Mouse (Mus musculus) c-Kit-positive CD71-positive TER-119-positive erythroid progenitor cells, embryonic 14.5 days (primary cell): ENCODE data around the gene Kcnq1.
A peak's percentile ranks its signal among the peaks of the same experiment; 100 is the strongest.

Source experiments
- DNase-seq: peaks from one replicate; pipeline ENCODE4 v3.0.0-alpha.2; 2013; ENCODE audit warnings: low spot score

Kcnq1 gene

DNA sequence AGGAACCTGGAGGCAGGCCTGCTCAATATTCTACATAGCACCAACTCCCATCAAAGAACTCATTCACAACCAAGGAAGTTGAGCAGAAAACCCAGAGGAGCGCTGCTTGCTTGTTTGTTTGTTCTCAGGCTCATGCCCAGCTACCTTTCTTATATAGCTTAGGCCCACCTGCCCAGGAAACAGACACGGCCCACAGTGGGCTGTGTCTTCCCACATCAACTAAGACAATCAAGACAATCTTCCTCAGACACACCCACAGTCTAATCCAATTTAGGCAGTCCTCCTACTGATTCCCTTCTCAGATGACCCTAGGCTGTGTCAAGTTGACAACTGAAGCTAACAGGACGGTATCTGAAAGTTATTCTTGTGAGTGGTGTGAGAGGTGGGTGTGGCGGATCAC, at the start of gene Kcnq1:
TSS of gene Kcnq1 (plus strand) at position 301 of the 400 bp plus-strand sequence.
- no peak for DNase-seq

- no peak for DNase-seq
Observed at GRCm38 (mm10) chr7:143057023-143057422, 49.1 kb upstream of the Kcnq1 start.

DNA sequence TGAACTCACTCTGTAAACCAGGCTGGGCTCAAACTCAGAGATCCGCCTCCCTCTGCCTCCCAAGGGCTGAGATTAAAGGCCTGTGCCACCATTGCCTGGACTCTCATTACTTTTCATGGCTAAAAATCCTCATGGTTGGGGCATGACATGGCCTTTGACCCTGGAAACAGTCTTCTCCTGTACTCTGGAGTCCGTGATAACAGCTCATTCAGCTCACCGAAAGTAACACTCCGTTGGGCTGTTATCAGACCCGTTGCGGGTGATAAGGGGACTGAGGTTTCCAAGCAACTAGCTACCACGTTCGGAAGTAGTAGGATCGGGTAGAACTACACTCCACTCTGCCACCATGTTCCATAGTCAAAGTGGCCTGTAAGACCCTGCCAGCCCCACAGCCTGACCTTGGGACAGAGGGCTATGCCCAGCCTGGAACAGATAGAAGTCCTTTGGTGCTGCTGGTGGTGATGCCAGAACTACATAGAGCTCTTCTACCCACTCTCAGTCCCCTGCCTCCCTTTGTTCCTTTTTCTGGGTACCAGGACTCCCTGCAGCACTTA, 48.4 kb upstream of the Kcnq1 start:
- peak; percentile 69 for DNase-seq

GRCm38 (mm10) chr7:143058221-143058697, 47.9 kb upstream of the Kcnq1 start:
- DNase-seq: no peak

- no peak for DNase-seq
Observed at GRCm38 (mm10) chr7:143059202-143059870, 46.8 kb upstream of the Kcnq1 start.

- no peak for DNase-seq
Observed at GRCm38 (mm10) chr7:143062704-143063103, 43.5 kb upstream of the Kcnq1 start.

DNA sequence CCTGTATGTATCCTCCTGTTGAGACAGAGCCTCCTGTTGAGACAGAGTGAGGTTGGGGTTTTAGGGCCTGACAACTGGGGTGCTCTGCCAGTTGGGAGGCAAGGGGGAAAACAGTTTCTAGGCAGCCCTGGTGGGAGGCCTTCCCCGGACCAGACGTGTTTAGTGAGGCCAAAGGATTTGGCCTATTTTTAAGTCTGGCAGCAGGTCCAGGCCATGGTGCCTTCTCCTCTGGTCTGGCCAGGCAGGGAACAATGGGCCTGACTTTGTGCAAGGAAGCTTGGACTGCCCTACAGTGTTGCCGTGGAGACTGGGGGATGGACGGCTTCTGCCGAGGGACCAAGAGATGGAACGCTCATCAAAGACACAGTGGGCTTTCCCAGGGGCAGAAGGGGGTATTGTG, 41.9 kb upstream of the Kcnq1 start:
- DNase-seq: no peak

GRCm38 (mm10) chr7:143065692-143066091, 40.5 kb upstream of the Kcnq1 start:
- DNase-seq: no peak

DNA sequence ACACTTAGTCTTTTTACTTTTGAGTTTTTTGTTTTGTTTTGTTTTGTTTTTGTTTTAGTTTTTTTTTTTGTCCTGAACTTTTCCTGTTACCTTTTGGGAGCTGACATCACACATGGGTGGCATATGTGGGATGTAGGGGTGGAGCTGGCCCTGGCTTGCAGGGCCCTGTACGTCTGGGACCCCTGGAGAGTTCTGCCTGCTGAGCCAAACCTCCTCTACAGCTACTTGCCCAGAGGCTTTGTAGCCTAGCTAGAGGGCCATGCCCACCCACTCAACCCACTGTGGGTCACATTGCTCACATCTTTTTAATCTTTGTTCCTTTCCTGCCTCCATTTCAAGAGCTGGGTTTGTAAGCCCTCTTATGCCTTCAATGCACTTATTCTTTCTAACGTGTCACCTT, 38.7 kb upstream of the Kcnq1 start:
- no peak for DNase-seq

GRCm38 (mm10) chr7:143067897-143068296, 38.3 kb upstream of the Kcnq1 start:
- DNase-seq: no peak

GRCm38 (mm10) chr7:143068316-143068881, 37.8 kb upstream of the Kcnq1 start:
- DNase-seq: no peak

- DNase-seq: peak; percentile 99
Observed at GRCm38 (mm10) chr7:143068882-143069591, 37.1 kb upstream of the Kcnq1 start, which contains the start of gene Tssc4. Gene Tssc4 (plus strand): TSS chr7:143069249.

- DNase-seq: no peak
Observed at GRCm38 (mm10) chr7:143069751-143070400, 36.3 kb upstream of the Kcnq1 start.

GRCm38 (mm10) chr7:143070506-143071070, 35.6 kb upstream of the Kcnq1 start:
- DNase-seq: no peak

DNA sequence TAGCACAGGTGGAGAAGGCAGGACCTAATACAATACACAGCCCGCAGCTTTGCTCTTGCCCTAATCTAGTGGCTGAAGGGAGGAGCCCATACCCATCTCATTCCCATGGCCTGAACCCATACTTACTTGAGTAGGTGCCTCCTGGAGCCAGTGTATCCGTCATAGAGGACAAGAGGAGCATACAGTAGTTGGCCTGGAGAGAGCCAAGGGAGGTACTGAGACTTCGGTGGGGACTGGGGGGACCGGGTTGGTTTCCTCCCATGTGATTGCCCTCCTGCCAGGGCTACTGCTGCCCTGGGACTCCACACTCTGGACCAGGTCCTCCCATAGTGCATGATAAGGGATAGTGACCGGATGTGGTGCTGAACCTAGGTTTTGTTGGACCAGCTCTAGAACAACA, 33.6 kb upstream of the Kcnq1 start:
- DNase-seq: no peak

DNA sequence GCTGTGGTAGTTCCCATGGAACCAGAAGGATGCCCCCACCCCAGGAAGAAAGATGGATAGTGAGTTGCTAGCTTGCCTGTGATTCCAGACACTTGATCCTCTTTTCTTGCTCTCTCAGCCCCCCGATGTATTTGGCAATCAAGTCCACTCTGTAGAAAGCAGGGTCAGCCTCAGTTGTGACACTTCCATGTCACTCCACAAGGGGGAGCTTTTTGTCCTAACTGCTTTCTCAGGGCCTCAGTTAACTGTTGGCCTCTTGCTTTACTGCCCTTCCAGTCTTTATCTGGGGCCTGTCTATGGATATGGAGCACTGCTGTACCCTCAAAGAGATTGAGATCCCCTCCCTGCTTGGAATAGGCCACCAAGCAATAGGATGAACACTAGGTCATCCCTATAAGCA, 33.1 kb upstream of the Kcnq1 start:
- peak; percentile 59 for DNase-seq

- DNase-seq: no peak
Observed at GRCm38 (mm10) chr7:143075394-143075793, 30.8 kb upstream of the Kcnq1 start.

- no peak for DNase-seq
Observed at GRCm38 (mm10) chr7:143077351-143077750, 28.8 kb upstream of the Kcnq1 start.

- no peak for DNase-seq
Observed at GRCm38 (mm10) chr7:143082024-143082423, 24.1 kb upstream of the Kcnq1 start.

DNA sequence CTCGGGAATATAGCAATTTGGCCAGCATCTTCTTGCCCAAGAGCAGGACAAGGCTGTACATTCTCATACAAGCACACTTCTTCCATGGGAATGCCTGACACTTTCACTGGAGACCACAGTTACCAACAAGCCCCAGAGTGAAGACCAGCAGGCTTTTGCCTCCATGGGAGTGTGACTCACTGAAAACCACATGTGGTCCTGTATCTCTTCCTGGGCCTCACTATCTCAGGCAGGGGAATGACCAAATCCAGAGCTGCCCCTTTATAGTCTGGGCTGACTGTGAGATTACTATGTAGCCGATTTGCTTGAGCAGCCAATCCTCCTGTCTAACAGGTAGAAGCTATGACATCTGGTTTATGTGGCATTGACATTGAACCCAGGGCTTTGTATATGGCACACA, 22.5 kb upstream of the Kcnq1 start:
- DNase-seq: no peak

DNA sequence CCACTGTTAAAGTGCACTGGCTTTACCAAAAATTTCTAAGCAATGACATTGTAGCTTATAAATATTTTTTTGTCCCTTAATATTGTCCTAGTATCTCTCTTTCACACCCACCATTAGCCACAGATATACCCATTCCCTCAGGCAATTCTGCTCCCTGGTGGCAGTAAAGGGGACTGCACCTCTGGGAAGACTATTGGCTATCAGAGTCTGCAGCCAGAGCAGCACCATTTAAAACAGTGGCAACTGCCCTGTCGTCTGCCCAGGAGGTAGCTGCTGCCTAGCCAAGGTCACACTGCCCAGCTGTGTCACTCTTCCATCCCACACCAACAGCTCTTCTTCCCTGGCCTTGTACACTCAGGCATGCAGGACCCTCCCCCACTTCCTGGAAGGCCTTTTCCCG, 19.8 kb upstream of the Kcnq1 start:
- DNase-seq: peak; percentile 66

- DNase-seq: no peak
Observed at GRCm38 (mm10) chr7:143087070-143087579, 19.0 kb upstream of the Kcnq1 start.
